Mouse (Mus musculus) gastrocnemius, postnatal 10 days (tissue): ENCODE measurements around the gene Thsd7b. TPM values are rescaled to one million over a fixed set of nuclear protein-coding genes. Genes with fewer than 3 reads are reported as not detected.

Source experiments
- DNase-seq: peaks from one replicate; pipeline ENCODE4 v3.0.0; 2021; ENCODE audit warnings: mixed read lengths
- long read RNA-seq, 2 experiments: library from polyadenylated mRNA; stranded (forward); transcript quantifications; one replicate each; pipeline ENCODE4 v2.0.0; 2021
- total RNA-seq, 2 experiments: library from RNA; stranded (reverse); gene quantifications; 2 replicates each; pipeline ENCODE4 v1.2.3; 2021

Thsd7b gene
- total RNA-seq: 1 to 10 TPM; 1.4 to 2.2 TPM
- long read RNA-seq, experiment 1, partial matches to known transcripts: 0 of 1 reads
- long read RNA-seq, experiment 1, other reads (novel, unspliced or antisense): 1 of 1 reads
- long read RNA-seq, experiment 2, partial matches to known transcripts: 1 of 1 reads
- long read RNA-seq, experiment 2, other reads (novel, unspliced or antisense): 0 of 1 reads

DNA sequence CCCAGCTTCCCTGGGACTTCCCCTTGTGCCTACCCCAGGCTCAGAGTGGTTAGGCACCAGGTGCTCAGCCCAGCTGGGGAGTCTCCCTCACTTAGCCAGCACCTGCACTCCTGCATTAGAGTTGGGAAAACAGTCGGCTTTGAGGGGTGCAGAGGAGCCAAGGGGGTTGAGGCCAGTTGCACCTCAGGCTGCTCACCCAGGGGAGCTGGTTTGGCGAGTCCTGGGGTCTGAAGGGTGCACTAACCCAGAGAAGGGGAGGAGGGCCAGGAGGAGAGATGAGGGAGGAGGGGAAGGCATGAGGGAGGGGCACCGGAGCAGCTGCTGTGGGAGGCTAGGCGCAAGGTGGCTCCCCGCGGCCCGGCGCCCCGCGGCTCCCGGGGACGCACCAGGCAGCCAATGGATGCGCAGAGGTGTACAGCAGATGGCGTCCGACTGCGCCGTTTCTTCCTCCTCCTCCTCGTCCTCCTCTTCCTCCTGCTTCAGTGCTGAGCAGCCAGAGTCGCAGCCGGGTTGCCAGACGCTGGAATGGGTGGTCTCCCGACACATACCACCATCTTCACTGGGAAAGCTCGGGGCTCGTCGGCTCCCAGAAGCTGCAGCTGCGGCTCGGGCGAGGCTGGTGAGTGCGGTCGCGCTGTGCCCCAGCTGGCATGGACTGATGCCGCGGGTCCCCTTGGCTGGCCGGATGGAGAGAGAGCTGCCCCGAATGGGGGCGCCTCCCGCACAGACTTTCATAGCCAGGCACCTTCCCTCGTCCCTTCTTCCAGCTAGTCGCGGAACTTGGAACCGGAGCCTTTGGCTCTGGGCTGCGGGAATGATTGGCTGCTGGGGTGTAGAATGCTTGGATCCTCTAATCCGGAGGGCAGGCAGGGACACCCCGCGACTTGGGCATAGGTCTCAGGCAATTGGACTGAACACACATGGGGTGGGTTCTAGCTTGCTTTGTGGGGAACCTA lies at the start of gene Thsd7b:
Gene Thsd7b, plus strand, starts transcription at position 321 of the 956 bp plus-strand sequence.
- DNase-seq: peak; percentile 4

DNA sequence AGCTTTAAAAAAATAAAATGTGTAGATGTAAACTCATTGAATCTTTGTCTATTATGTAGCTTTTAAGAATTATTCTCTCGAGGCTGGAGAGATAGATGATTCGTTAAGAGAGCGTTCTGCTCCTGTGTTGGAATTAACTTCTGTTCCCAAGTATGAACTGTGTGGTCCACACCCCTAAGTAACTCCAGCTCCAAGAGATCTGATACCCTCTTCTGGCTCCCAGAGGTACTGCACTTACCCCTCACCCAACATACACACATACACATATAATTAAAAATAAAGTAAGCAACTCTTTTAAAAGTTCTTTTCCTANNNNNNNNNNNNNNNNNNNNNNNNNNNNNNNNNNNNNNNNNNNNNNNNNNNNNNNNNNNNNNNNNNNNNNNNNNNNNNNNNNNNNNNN lies 28.8 kb upstream of the Thsd7b start:
- DNase-seq: peak; percentile 8

DNA sequence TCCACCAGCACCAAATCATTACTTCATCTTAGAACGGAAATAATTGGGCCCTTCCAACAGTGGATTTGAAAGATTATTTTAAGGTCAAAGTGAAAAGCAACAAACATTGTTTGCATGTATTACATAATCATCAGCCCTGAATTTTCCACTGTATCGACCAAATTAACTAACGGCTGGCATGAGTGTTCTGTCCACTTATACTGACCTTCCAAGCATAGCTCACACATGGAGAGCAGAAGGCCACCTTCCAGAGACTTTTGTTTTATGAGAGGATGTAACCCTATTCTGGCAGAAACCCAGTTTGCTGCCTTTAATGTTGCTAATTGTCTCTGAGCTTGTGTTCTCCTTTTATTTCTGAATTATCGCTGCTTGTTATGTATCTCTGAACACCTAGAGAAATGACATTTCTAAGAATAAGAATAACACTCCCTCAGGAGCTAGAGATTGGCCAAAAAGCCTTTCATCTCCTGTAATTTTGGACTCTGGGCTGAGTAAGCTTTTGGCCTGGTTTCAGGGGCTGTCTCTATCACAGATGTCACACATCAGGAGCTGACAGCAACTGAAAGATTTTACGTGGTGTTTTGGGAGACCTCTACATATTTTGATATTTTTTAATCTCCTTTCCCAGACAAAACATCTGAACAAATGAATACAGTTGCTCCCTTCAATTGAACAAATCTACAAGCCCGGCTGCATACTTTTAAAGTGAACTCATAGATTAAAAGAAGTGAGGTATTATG lies 22.2 kb upstream of the Thsd7b start:
- DNase-seq: no peak

DNA sequence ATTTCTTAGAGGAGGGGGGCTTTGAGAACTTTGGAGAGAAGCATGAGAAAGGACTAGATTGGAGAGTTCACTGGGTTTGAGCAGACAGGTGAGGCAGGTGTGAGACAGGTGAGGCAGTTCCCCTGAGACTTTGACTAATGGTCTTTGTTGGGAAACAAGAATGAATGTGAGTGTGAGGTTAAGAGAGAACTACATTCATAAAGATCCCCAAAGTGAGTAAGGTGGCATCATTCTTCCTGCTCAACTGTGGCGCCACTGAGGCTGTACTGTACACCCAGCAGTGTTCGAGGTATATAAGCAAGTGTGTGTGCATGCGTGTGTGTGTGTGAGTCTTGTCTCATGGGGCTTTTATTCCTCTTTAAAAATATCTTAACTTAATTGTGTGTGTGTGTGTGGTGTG lies 6.4 kb upstream of the Thsd7b start:
- no peak for DNase-seq

DNA sequence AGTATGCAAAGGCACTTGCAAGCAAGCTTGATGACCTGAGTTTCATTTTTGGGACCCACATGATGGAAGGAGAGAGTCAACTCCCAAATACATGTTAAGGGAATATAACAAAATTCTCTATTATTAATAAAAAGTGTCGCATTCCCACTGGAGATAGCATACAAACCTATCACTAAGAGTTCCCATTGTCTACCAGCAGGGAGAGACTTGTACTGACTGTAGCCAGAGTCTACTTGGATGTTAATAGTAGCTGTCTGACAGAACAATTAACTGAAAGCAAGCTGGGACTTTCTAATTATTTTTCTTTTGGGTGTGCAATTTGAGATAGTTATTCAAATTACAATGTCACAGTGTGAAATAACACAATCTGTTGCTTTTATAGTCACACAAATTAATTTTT lies 31.1 kb downstream of the Thsd7b start:
- no peak for DNase-seq

DNA sequence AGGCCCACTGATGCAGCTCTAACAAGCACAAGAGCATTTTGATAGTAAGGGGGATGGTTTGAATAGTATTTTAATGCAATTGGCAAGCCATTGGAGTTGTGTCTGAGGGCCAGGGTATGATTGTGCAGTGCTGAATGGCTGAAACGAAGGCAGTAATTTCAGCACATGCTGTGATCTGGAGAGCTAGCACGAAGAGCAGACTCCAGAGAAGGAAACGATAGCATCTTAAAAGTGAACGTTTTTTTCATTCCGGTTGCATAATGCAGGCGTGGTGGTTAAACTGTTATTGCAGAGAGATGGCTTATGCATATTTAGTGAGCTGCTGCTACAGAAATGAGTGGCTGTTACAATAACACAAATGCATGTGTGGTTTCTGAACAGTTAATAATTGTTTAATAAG lies 51.3 kb downstream of the Thsd7b start:
- DNase-seq: no peak

DNA sequence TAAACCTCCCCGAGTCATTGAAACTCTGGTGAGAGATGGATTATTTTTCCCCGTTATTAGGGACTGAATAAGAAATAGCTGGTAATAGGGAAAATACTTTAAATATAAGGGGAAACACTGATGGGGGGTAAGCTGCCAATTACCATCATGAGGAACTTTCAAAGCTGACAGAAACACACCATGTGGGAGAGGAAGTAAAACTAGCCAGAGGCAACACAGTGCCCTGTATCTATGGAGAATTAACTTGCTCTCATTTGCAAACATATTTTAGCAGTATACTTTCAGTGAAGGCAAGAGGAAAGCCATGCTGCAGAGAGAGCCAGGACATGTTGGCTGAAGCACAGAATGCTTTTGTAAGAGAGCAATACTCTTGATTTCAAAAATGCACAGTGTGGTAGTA lies 51.7 kb downstream of the Thsd7b start:
- DNase-seq: no peak

DNA sequence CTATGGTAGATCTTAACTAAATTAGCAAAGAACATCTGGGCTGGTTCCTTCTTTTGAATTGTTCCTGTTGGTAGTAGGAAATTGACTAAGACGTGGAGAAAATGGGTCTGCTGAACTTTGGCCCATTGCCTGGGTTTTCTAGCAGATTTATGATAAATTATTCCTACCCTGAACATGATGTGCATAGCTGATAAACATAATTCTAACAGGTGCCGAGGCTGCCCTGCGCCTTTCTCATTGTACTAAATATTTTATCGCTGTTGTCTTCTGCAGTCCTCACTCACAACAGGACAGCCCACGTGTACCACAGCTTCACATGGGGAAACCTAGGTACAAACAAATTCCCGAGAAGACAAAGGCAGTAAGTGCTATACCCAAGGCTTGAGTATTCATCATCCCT lies 83.5 kb downstream of the Thsd7b start:
- DNase-seq: no peak

DNA sequence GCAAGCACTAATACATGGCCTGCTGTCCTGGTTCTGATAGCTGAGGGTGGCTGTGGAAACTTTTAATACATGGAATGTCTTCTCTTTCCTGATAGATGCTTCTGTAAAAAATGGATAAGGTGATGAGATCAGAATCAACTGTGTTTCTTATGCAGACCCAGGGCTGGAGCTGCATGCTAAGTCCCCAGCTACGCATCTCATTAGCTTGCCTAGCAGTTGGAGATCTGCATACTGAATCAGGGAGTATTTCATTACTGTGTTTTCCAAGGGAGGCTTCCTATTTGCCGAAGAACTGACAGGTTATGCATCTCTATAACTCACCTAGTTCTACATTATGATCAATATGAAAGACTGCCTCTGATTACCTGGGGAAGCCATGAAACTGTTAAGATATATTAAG lies 84.3 kb downstream of the Thsd7b start:
- no peak for DNase-seq

DNA sequence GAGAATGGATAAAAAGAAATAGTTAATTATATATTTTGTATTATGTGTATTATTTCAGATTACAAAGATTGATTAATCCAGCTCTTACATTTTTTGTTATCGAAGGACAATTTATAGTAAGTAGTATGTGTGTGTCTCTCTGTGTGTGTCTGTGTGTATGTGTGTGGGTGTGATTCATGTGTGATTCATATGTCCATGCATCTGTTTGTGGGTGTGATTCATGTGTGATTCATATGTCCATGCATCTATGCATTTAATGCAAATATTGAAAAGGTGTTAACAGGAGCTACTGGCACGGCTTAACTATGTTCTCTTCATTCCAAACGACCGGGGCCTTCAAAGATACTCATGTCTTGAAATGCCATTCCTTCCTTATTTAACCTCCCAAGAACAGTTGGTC lies 90.3 kb downstream of the Thsd7b start:
- no peak for DNase-seq

DNA sequence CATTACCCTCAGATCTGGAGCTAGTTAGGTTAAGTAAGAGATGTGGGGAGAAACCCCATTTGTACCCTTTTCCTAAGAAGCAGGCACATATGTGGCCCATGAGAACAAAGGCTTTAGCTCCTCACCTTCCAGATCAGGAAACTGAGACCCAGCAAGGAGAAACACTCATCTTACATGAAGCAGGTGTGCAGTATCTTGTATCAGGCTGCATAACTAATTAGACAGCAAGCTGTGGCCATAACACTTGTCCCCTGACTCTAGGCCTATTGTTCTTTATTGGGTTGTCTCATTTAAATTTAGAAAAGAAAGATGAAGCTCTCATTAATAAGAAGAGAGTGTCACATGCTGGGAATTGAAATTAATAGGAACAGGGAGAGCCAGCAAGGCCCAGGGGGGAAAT lies 91.7 kb downstream of the Thsd7b start:
- no peak for DNase-seq

DNA sequence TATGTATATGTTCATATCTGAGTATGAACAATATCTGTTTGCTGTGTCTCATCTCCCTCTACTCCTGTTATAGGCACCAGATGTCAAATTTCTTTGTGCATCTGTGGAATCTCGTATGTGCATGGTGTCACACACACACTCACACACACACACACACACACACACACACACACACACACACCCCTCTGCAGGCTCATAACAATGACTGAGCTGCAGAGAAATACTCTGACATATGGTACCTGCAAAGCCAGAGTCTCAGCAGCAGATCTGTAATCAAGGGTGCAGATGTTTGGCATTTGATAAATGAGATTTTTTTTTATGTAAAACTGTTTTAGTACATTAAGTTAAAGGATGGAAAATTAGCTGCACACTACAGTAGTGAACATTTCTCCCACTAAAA lies 92.5 kb downstream of the Thsd7b start:
- DNase-seq: no peak

DNA sequence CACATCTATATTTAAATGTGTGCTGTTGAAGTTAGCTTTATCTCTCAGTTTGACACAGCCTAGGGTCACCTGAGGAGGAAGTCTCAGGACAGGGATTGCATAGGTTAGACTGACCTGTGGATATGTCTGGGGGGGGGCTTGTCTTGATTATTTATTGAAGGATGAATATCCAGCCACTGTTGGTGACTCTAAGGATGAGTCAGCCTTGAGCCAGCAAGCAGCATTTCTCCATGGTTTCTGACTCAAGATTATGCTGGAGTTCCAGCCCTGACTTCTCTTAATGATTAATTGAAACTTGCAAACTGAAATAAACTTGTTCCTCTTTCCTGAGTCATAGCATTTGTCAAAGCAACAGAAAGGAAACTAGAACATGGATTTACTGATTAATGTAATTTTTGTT lies 113.4 kb downstream of the Thsd7b start:
- no peak for DNase-seq

DNA sequence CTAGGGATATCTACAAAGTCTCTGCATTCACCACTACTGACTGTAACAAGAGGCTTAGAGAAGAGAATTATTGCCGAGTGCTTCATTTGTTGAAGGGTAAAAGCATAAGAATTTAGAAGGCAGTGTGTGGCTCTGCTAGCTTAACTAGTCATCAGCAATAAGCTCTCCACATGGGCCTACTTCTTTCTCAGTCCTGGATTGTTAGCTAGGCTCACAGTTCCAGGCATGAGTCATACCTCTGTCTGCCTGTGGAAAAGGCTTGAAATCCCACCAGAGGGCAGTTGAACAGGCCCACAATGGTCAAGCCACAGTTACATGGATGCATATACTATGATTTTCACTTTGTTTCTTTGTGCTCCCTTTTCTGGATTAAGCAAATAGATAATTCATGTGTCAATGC lies 138.5 kb downstream of the Thsd7b start:
- DNase-seq: no peak

DNA sequence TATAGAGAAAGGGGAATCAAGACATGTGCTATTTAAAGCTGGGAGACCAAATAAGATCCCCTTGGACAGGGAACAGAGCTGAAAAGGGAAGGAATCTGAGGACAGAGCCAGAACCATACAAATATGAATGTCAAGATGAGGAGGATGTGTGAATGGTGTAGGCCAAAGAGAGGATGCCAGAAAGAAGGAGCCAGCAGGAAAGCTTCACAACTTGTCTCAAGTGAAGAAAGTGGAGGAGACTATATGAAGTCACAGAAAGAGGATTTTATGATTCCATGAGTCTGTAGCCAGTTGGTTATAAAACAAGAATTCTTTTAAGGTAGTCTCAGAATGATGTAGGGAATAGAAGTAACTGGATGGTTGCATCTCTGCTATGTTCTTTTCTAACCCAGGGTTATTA lies 148.5 kb downstream of the Thsd7b start:
- no peak for DNase-seq

DNA sequence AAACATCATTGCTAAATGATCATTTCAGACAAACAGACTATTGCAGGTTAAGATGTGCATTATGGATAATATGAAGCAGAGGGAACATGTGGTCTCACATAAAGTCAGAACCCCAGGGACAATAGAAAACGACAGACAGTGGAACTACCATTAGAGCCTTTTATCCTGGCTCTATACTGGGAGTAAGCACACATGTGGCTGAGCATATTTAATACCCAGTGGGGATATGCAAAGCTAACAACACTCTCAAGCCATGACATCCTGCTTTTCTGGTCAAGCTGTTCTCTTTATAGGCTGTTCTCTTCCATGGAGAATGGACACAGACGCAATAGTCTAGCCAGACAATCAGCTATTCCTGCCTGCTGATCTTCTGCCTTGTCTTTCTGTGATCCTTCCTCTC lies 191.3 kb downstream of the Thsd7b start:
- no peak for DNase-seq

DNA sequence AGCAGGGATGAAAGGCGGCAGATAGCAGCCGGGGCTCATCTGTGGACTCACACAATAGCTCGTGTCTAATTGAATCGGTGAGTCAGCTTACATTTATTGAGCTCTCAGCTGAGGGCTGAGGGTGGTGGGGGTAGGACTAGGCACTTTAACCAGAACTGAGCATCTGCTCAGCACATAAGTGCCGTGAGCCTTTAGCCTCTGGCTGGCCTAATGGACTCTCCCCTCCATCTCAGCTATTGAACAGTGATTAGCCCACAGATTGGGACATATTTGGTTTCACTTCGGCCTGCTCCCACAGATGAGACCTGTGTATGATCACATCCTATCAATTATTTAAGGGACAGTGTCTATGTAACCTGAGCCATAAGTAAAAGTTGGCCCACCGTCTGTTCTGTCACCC lies 200.4 kb downstream of the Thsd7b start:
- DNase-seq: no peak

DNA sequence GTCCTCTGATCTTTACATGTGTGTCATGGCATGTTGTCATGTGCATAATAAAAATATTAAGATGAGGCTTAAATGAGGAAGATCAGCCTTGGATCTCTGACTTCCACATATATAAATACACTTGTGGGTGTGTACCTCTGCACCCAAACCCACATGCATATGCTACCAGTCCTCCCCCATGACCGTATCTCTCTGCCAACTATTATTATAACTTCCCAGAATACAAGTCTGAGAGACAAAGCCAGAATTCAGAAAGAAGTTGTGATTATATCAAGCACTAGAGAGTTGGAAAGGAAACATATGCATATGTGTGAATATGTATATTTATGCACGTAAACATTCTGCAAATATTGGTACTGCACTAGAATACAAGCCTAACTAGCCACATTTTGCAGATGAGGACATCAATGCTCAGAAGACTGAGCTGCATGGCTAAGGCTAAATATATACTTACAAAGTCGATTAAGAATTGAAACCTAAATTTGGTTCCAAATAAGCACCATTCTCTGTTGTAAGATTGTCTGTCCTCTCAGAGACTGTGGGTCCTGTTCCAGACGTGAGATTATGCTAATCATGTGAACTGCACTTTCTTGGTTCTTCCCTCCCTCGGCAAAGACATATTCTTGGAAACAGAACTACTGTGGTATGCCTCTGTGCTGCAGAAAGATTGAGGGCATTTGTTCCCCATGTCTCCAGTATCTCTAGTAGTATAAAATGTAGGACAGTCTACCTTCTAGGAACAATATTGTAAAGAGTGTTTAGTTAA lies 211.3 kb downstream of the Thsd7b start:
- DNase-seq: no peak

DNA sequence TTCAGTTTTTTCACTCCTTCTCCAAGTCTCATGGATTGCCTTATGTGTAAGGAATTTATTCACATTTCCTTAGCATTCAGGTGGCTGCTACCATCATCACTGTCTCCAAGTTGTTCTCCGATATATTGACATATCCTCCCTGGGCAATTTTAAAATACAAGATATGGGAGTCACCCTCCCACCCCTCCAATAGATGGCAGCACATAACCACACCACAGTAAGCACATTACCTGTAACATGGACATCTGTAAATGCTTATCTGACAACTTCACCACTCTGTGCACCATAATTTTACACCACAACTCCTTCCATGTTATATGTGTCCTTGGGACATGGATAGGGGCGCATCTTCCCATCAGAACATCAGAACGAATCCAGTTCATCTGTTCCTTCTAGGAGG lies 218.0 kb downstream of the Thsd7b start:
- DNase-seq: no peak

DNA sequence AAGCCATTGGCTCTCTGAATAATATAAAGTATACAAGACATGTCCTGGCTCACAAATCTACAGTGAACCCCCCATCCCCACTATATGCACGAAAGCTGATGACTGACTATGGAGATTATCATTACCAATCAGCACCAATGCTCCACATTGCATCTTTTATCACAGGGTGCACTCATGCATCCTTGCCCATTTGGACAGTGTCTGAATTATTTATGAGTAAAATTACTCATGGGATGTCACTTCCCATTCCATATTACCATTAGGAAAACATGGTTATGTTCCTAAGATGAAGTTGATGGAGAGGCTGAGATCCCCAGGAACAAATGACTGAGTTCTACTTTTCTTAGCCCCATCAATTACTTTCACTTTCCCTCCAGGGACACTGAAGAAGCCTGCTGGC lies 220.8 kb downstream of the Thsd7b start:
- no peak for DNase-seq

DNA sequence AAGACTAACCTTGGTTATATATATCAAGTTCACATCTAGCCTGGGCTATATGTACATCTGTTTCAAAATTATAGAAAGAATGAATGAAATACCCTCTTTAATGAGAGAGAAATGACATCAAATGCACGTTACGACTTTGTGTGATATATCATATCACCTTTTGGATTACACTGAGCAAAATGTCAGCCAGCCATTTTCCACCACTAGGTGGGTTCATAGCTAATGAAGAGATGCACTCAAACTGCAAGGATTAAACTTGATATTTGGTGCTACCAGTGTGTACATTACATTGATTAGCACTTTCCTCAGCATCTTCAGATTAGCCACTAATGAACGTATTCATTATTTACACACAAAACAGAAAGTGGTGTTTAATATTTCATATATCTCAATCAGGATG lies 228.6 kb downstream of the Thsd7b start:
- DNase-seq: no peak

DNA sequence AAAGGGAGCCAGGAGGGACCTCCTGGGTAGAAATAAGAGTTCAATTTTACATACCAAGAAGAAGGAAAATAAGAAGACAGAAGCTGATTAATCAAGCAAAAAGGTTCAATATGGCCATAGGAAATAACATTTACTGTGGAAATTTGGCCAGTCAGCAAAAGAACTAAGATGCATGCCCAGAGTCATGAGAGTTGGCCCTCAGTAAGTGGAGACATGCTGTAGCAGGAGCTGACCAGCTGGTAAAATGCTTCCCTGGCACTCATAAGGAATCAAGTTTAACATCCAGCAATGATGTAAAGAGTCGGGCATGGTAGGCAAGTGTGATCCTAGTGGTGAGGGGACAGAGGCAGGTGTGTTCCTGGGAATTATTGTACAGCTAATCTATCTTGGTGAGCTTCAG lies 243.3 kb downstream of the Thsd7b start:
- DNase-seq: no peak

DNA sequence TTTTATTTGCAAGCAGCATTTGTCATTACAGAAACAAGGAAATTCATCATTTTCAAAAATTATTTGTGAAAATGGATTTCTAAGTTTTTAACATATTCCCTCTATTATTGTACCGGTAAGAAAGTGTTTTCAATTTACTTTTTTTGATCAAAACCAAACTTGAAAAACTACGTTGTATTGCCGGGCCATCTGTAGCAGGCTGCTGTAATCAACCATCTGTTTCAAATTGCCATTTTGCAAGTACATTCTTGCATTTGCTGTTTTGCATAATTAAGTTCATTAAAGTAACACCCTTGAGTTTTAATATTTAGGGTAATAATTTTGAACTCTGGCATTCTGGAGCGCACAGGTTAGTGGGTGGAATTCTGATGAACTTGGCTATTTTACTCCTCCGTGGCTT lies 246.6 kb downstream of the Thsd7b start:
- no peak for DNase-seq
